Mouse (Mus musculus): Measurements from ENCODE around the gene Nkap. TPM values are rescaled to one million over a fixed set of nuclear protein-coding genes. Genes with fewer than 3 reads are reported as not detected.
A peak's percentile ranks its signal among the peaks of the same experiment; 100 is the strongest.
"Not testable (repeated sequence)": the region's sequence is repeated elsewhere in the genome, so short reads cannot be mapped to it uniquely, and the experiment has no call there.

Gene Nkap
- polyA plus RNA-seq, 1 experiment from 2014 or later, result 25.7 TPM

DNA sequence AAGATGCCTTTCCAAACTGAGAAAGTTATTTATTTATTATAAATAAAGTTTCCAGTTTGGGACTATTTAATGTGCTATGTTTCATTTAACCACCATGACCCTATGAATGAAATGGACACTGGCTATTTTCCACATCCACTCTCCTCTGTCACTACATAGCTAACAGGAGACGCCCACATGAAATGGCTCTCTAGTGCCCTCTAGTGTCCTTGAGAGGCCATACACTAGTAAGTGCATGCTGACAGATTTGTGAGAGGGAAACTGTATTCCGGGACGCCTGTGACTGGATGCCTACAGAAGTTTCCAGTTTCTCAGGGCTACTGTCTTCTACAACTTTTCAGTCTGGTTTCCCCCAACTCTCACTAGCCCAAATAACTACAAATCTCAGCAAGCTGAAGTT is 40.5 kb downstream of the Nkap start:
- no peak for ATAC-seq (ENCODE audit: low FRiP score)
- 40% methylated on average over 3 of the region's 3 CpGs for WGBS

GRCm38 (mm10) chrX:37168742-37169141 is 42.1 kb downstream of the Nkap start, which contains the start of gene Akap14:
Akap14 (minus strand) TSS chrX:37168842.
- H3K36me3 ChIP-seq, result no peaks in the 10 kb centered on the region
- H3K4me1 ChIP-seq, result no peaks in the 10 kb centered on the region
- no peaks in the 10 kb centered on the region for H3K27me3 ChIP-seq
- no peaks in the 10 kb centered on the region for H3K9me3 ChIP-seq (replicated peaks)
- WGBS, result 50% methylated on average over 5 of the region's 5 CpGs
- no peak within 1 kb of the TSS for H3K4me3 ChIP-seq
- H3K27ac ChIP-seq, result no peak within 1 kb of the TSS
- no peak for ATAC-seq (ENCODE audit: low FRiP score)
- H3K9ac ChIP-seq, result no peak within 1 kb of the TSS
- H3K4me2 ChIP-seq (replicated peaks), result no peak within 1 kb of the TSS

More for the DNA sequence above, 40.5 kb downstream of the Nkap start:
- Histone ChIP-seq H3K4me2 (replicated peaks) (no peak overlapping the region), H3K9me3 (replicated peaks) (no peaks in the 10 kb centered on the region), H3K36me3 (no peaks in the 10 kb centered on the region), H3K4me3 (no peak overlapping the region), H3K27ac (no peak overlapping the region), H3K9ac (no peak overlapping the region), H3K4me1 (no peaks in the 10 kb centered on the region), H3K27me3 (peaks cover 4% of the 10 kb centered on the region; the same call in 1 of the 2 replicates)

- H3K9me3 ChIP-seq (replicated peaks); H3K27me3 ChIP-seq; H3K36me3 ChIP-seq; H3K9ac ChIP-seq; H3K4me2 ChIP-seq (replicated peaks); ATAC-seq (ENCODE audit: low FRiP score); H3K4me3 ChIP-seq; H3K4me1 ChIP-seq; H3K27ac ChIP-seq: not testable (repeated sequence)
- 69% methylated on average over 6 of the region's 8 CpGs for WGBS
Measured at GRCm38 (mm10) chrX:37184401-37184800, 57.8 kb downstream of the Nkap start.

DNA sequence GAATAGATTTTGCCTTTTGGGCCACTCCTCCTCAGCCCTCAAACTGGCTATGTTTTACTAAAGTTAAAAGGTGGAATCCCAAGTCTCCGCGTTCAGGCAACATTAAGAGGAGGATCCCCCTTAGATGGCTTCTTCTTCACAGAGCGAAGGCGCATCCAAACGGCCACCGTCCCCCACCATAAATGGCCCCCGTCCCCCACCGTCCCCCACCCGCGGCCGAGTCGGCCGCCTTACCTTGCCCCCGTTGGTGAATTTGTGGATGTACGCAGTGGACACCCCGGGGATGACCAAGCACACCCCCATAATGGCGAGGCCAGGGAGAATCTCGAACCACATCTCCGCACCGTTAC is 64.1 kb downstream of the Nkap start:
- H3K4me2 ChIP-seq (replicated peaks), result peak overlapping the region; percentile 51
- no peak; the same call in 1 of the 2 replicates for ATAC-seq (ENCODE audit: low FRiP score)
- no peaks in the 10 kb centered on the region for H3K9me3 ChIP-seq (replicated peaks)
- H3K36me3 ChIP-seq, result peaks cover 4% of the 10 kb centered on the region; the same call in 1 of the 2 replicates
- H3K27ac ChIP-seq, result peak overlapping the region; percentile 75; the same call in 1 of the 2 replicates
- peak overlapping the region; percentile 53 for H3K4me3 ChIP-seq
- WGBS, result 27% methylated on average over 20 of the region's 20 CpGs
- no peaks in the 10 kb centered on the region for H3K27me3 ChIP-seq
- H3K9ac ChIP-seq, result peak overlapping the region; percentile 49
- H3K4me1 ChIP-seq, result peaks cover 5% of the 10 kb centered on the region; the same call in 1 of the 2 replicates

DNA sequence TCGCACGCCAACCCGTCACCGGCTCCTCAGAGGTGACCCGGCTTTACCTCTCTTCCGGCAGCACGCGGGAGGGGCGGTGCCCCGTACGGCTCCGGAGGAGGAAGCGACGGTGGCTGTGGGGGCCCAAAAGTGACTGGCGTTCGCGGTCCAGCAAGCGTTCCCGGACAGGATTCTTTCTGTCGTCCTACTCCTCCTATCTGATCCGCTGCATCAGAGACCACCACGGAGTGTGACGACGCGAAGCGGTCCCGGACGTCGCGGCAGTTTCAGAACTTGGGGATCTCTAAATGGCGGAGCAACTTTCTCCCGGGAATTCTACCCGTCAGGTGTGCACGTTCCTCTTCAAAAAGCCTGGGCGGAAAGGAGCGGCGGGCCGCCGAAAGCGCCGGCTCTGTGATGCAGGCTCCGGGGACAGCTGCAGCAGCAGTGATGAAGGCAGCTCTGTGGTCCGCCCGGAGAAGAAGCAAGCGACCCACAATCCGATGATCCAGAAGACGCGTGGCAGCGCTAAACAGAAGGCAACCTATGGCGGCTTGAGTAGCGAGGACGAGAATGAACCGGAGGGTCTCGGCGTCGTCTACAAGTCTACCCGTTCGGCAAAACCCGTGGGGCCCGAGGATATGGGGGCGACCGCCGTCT is 64.6 kb downstream of the Nkap start, which contains the start of the genes Ndufa1 and Rnf113a1:
Gene Ndufa1, minus strand, starts transcription at position 59 of the 639 bp plus-strand sequence.
Gene Rnf113a1, plus strand, starts transcription at position 141 of the 639 bp plus-strand sequence.
- Histone ChIP-seq H3K4me2 (replicated peaks) (peak within 1 kb of the TSS; percentile 51), H3K36me3 (peaks cover 4% of the 10 kb centered on the region; the same call in 1 of the 2 replicates), H3K27ac (peak within 1 kb of the TSS; percentile 75), H3K4me3 (peak within 1 kb of the TSS; percentile 53), H3K27me3 (no peaks in the 10 kb centered on the region), H3K4me1 (peaks cover 5% of the 10 kb centered on the region; the same call in 1 of the 2 replicates), H3K9me3 (replicated peaks) (no peaks in the 10 kb centered on the region), H3K9ac (peak within 1 kb of the TSS; percentile 62)
- peak; percentile 91 for ATAC-seq (ENCODE audit: low FRiP score)
- 21% methylated on average over 63 of the region's 63 CpGs for WGBS

DNA sequence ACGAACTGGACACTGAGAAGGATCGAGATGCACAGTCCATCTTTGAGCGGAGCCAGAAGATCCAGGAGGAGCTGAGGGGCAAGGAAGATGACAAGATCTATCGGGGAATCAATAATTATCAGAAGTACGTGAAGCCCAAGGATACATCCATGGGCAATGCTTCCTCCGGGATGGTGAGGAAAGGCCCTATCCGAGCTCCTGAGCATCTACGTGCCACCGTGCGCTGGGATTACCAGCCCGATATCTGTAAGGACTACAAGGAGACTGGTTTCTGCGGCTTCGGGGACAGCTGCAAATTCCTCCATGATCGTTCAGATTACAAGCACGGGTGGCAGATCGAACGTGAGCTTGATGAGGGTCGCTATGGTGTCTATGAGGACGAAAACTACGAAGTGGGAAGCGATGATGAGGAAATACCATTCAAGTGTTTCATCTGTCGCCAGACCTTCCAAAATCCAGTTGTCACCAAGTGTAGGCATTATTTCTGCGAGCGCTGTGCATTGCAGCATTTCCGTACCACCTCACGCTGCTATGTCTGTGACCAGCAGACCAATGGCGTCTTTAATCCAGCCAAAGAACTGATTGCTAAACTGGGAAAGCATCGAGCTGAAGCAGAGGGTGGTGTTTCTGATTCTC is 65.3 kb downstream of the Nkap start:
- peak overlapping the region; percentile 51 for H3K4me2 ChIP-seq (replicated peaks)
- H3K27ac ChIP-seq, result peak overlapping the region; percentile 75
- H3K4me1 ChIP-seq, result peaks cover 5% of the 10 kb centered on the region; the same call in 1 of the 2 replicates
- H3K36me3 ChIP-seq, result peaks cover 3% of the 10 kb centered on the region; the same call in 1 of the 2 replicates
- peak; percentile 46 for ATAC-seq (ENCODE audit: low FRiP score)
- peak overlapping the region; percentile 53 for H3K4me3 ChIP-seq
- peak overlapping the region; percentile 62 for H3K9ac ChIP-seq
- no peaks in the 10 kb centered on the region for H3K9me3 ChIP-seq (replicated peaks)
- 33% methylated on average over 28 of the region's 28 CpGs for WGBS
- no peaks in the 10 kb centered on the region for H3K27me3 ChIP-seq

DNA sequence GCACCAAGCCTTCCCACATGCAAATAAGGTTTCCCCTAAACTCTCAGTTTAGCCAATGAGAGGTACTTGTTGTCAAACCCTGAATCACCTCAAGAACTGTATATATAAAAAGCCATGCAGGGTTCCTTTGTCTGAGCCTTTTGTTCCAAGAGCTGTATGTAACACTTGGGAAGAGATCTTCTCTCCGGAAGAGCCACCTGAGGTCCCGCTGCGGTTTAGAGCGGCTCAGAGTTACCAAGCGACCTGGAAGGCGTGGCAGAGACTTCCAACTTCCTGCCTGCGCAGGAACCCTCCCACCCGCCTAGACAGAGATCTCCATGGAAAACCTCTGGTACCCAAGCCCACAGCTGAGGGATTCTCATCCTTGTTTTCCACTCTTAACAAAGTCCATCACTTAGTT is 72.1 kb downstream of the Nkap start:
- Histone ChIP-seq H3K4me3 (no peak overlapping the region), H3K27ac (no peak overlapping the region), H3K9me3 (replicated peaks) (no peaks in the 10 kb centered on the region), H3K4me1 (no peaks in the 10 kb centered on the region), H3K27me3 (no peaks in the 10 kb centered on the region), H3K36me3 (no peaks in the 10 kb centered on the region), H3K4me2 (replicated peaks) (no peak overlapping the region), H3K9ac (no peak overlapping the region)
- ATAC-seq (ENCODE audit: low FRiP score), result no peak
- WGBS, result 62% methylated on average over 8 of the region's 8 CpGs

Other genes with a start within 250 kb of the Nkap start
- 8.7 and 9.8 TPM in 2 replicates for gene Nkrf, start 223.9 kb upstream of the Nkap start, polyA plus RNA-seq (2016; fragmentation: Nextera tagmentation; extraction: Ambion mirVana)
- gene Sept6, start 135.0 kb upstream of the Nkap start, polyA plus RNA-seq (2016; fragmentation: Nextera tagmentation; extraction: Ambion mirVana), result 61.9 and 68.7 TPM in 2 replicates
- not detected in 2 replicates for gene Sowahd, start 78.0 kb upstream of the Nkap start, polyA plus RNA-seq (2016; fragmentation: Nextera tagmentation; extraction: Ambion mirVana)
- gene Rpl39, start 41.4 kb upstream of the Nkap start, polyA plus RNA-seq (2016; fragmentation: Nextera tagmentation; extraction: Ambion mirVana), result 388 and 426 TPM in 2 replicates
- gene Upf3b, start 16.5 kb upstream of the Nkap start, polyA plus RNA-seq (2016; fragmentation: Nextera tagmentation; extraction: Ambion mirVana), result 24.3 and 25.7 TPM in 2 replicates
- gene Akap14, start 42.0 kb downstream of the Nkap start, polyA plus RNA-seq (2016; fragmentation: Nextera tagmentation; extraction: Ambion mirVana), result 0.50 and 0.57 TPM in 2 replicates
- 409 and 458 TPM in 2 replicates for gene Ndufa1, start 64.4 kb downstream of the Nkap start, polyA plus RNA-seq (2016; fragmentation: Nextera tagmentation; extraction: Ambion mirVana)
- 16.0 and 19.3 TPM in 2 replicates for gene Rnf113a1, start 64.5 kb downstream of the Nkap start, polyA plus RNA-seq (2016; fragmentation: Nextera tagmentation; extraction: Ambion mirVana)
- gene Gm9, start 84.2 kb downstream of the Nkap start, polyA plus RNA-seq (2016; fragmentation: Nextera tagmentation; extraction: Ambion mirVana), result not detected in 2 replicates
- gene Rhox1, start 95.5 kb downstream of the Nkap start, polyA plus RNA-seq (2016; fragmentation: Nextera tagmentation; extraction: Ambion mirVana), result not detected in 2 replicates
- gene Rhox2a, start 118.2 kb downstream of the Nkap start, polyA plus RNA-seq (2016; fragmentation: Nextera tagmentation; extraction: Ambion mirVana), result 0.30 TPM in 1 of 2 replicates, not detected in the other
- not detected in 2 replicates for gene Rhox3a, start 123.1 kb downstream of the Nkap start, polyA plus RNA-seq (2016; fragmentation: Nextera tagmentation; extraction: Ambion mirVana)
- gene Rhox4a, start 138.5 kb downstream of the Nkap start, polyA plus RNA-seq (2016; fragmentation: Nextera tagmentation; extraction: Ambion mirVana), result 1.8 TPM in 1 of 2 replicates, not detected in the other

All from hindbrain, embryonic 12.5 days (tissue).